Mouse (Mus musculus) embryonic facial prominence, embryonic 12.5 days (tissue): ENCODE measurements around the gene Cxxc4. TPM values are rescaled to one million over a fixed set of nuclear protein-coding genes. Genes with fewer than 3 reads are reported as not detected.
"Not testable (repeated sequence)": the region's sequence is repeated elsewhere in the genome, so short reads cannot be mapped to it uniquely, and the experiment has no call there.

Source experiments
- ATAC-seq: fragments of 200-750 bp; cut with Nextera tagmentation; 2 replicates; pipeline ENCODE4 v1.8.0; 2017; ENCODE audit not compliant: insufficient number of reproducible peaks, insufficient read depth, low FRiP score, low TSS enrichment
- H3K27ac ChIP-seq: fragments of 300-500 bp; sonication (generic); 2 replicates; pipeline ENCODE4 v1.5.1; 2016; ENCODE audit warnings: mild to moderate bottlenecking
- H3K27me3 ChIP-seq: fragments of 300-500 bp; sonication (generic); 2 replicates; pipeline ENCODE4 v1.6.1; 2016; ENCODE audit warnings: mild to moderate bottlenecking, moderate library complexity
- H3K36me3 ChIP-seq: fragments of 300-500 bp; sonication (generic); 2 replicates; pipeline ENCODE4 v1.6.1; 2016; ENCODE audit warnings: mild to moderate bottlenecking
- H3K4me1 ChIP-seq: fragments of 300-500 bp; sonication (generic); 2 replicates; pipeline ENCODE4 v1.6.1; 2016
- H3K4me2 ChIP-seq: fragments of 300-500 bp; sonication (generic); replicated peaks from 2 replicates; pipeline ENCODE4 v1.6.1; 2016; ENCODE audit warnings: mild to moderate bottlenecking, moderate library complexity
- H3K4me3 ChIP-seq: fragments of 300-500 bp; sonication (generic); 2 replicates; pipeline ENCODE4 v1.5.1; 2016; ENCODE audit warnings: mild to moderate bottlenecking
- H3K9ac ChIP-seq: fragments of 300-500 bp; sonication (generic); 2 replicates; pipeline ENCODE4 v1.6.1; 2016; ENCODE audit warnings: mild to moderate bottlenecking, moderate library complexity
- H3K9me3 ChIP-seq: fragments of 300-500 bp; sonication (generic); 2 replicates; pipeline ENCODE4 v1.6.1; 2016; ENCODE audit warnings: mild to moderate bottlenecking, moderate library complexity
- WGBS: fragments of 180-500 bp; shearing (Covaris S2); methylation state at CpG from one replicate; pipeline ENCODE4 v1.1.7; 2016; 5-methylcytosine and 5-hydroxymethylcytosine counted together
- polyA plus RNA-seq: library from polyadenylated mRNA; unstranded; fragments of >200 nt; fragmentation: Nextera tagmentation; extraction: Ambion mirVana; gene quantifications from 2 replicates; pipeline ENCODE4 v1.2.1, GENCODE M21; 2016

Cxxc4 gene
- 6.8 and 9.1 TPM in 2 replicates for polyA plus RNA-seq

- Histone ChIP-seq H3K27ac (peak within 1 kb of the TSS; percentile 87), H3K4me3 (peak within 1 kb of the TSS; percentile 48), H3K9me3 (no peaks in the 10 kb centered on the region), H3K4me1 (peaks cover 11% of the 10 kb centered on the region), H3K9ac (peak within 1 kb of the TSS; percentile 53), H3K4me2 (peak within 1 kb of the TSS; percentile 83), H3K36me3 (no peaks in the 10 kb centered on the region), H3K27me3 (no peaks in the 10 kb centered on the region)
- WGBS: 2% methylated on average over 6 of the region's 22 CpGs
- ATAC-seq: peak; percentile 61
These were observed at the start of gene Cxxc4 for GRCm38 (mm10) chr3:134236414-134237112. TSS of gene Cxxc4 (plus strand) at chr3:134236484.

- Histone ChIP-seq H3K4me2 (no peak overlapping the region), H3K36me3 (no peaks in the 10 kb centered on the region), H3K27me3 (no peaks in the 10 kb centered on the region), H3K9ac (no peak overlapping the region), H3K9me3 (no peaks in the 10 kb centered on the region), H3K4me1 (no peaks in the 10 kb centered on the region), H3K4me3 (no peak overlapping the region), H3K27ac (no peak overlapping the region)
- no peak for ATAC-seq
- WGBS: 68% methylated on average over 12 of the region's 12 CpGs
These were observed 47.0 kb upstream of the Cxxc4 start for GRCm38 (mm10) chr3:134188979-134189946.

- Histone ChIP-seq H3K36me3 (no peaks in the 10 kb centered on the region), H3K4me3 (no peak overlapping the region), H3K27me3 (no peaks in the 10 kb centered on the region), H3K4me2 (0 out of 2 replicates have a peak overlapping the region, but pooled peaks have one; percentile 20), H3K4me1 (no peaks in the 10 kb centered on the region), H3K9ac (no peak overlapping the region), H3K9me3 (no peaks in the 10 kb centered on the region), H3K27ac (no peak overlapping the region)
- ATAC-seq: peak; percentile 72
- WGBS: 60% methylated on average over 11 of the region's 11 CpGs
These were observed 46.2 kb upstream of the Cxxc4 start for GRCm38 (mm10) chr3:134190046-134190445.

GRCm38 (mm10) chr3:134199892-134200291 is 36.4 kb upstream of the Cxxc4 start:
- 56% methylated on average over 9 of the region's 9 CpGs for WGBS
- Histone ChIP-seq H3K27ac (no peak overlapping the region), H3K4me1 (0 out of 2 replicates have a peak, but pooled peaks cover 3% of the 10 kb centered on the region), H3K9ac (no peak overlapping the region), H3K4me3 (no peak overlapping the region), H3K27me3 (no peaks in the 10 kb centered on the region), H3K9me3 (no peaks in the 10 kb centered on the region), H3K4me2 (no peak overlapping the region), H3K36me3 (no peaks in the 10 kb centered on the region)
- no peak for ATAC-seq

GRCm38 (mm10) chr3:134206624-134207023 is 29.7 kb upstream of the Cxxc4 start:
- Histone ChIP-seq H3K9ac (no peak overlapping the region), H3K27ac (no peak overlapping the region), H3K4me1 (no peaks in the 10 kb centered on the region), H3K27me3 (no peaks in the 10 kb centered on the region), H3K36me3 (no peaks in the 10 kb centered on the region), H3K4me3 (no peak overlapping the region), H3K9me3 (no peaks in the 10 kb centered on the region), H3K4me2 (no peak overlapping the region)
- 81% methylated on average over 3 of the region's 3 CpGs for WGBS
- ATAC-seq: no peak

GRCm38 (mm10) chr3:134210950-134211349 is 25.3 kb upstream of the Cxxc4 start:
- no peaks in the 10 kb centered on the region for H3K27me3 ChIP-seq
- WGBS: 78% methylated on average over 6 of the region's 6 CpGs
- H3K4me2 ChIP-seq: no peak overlapping the region
- H3K9me3 ChIP-seq: no peaks in the 10 kb centered on the region
- no peak overlapping the region for H3K9ac ChIP-seq
- H3K36me3 ChIP-seq: no peaks in the 10 kb centered on the region
- no peaks in the 10 kb centered on the region for H3K4me1 ChIP-seq
- no peak overlapping the region for H3K4me3 ChIP-seq
- ATAC-seq: no peak
- no peak overlapping the region for H3K27ac ChIP-seq

- H3K27ac ChIP-seq, ATAC-seq, H3K4me3 ChIP-seq, H3K9me3 ChIP-seq, H3K9ac ChIP-seq, H3K4me2 ChIP-seq, H3K4me1 ChIP-seq, H3K36me3 ChIP-seq, H3K27me3 ChIP-seq: not testable (repeated sequence)
These were observed 16.4 kb upstream of the Cxxc4 start for GRCm38 (mm10) chr3:134219881-134220280.

- Histone ChIP-seq H3K4me3 (no peak overlapping the region), H3K36me3 (no peaks in the 10 kb centered on the region), H3K4me1 (no peaks in the 10 kb centered on the region), H3K4me2 (no peak overlapping the region), H3K27me3 (no peaks in the 10 kb centered on the region), H3K9me3 (no peaks in the 10 kb centered on the region), H3K9ac (no peak overlapping the region), H3K27ac (no peak overlapping the region)
- ATAC-seq: no peak
- 58% methylated on average over 2 of the region's 2 CpGs for WGBS
These were observed 15.3 kb upstream of the Cxxc4 start for GRCm38 (mm10) chr3:134221002-134221401.

- Histone ChIP-seq H3K9ac (no peak overlapping the region), H3K4me3 (no peak overlapping the region), H3K9me3 (no peaks in the 10 kb centered on the region), H3K4me1 (no peaks in the 10 kb centered on the region), H3K36me3 (no peaks in the 10 kb centered on the region), H3K27me3 (no peaks in the 10 kb centered on the region), H3K27ac (no peak overlapping the region), H3K4me2 (no peak overlapping the region)
- WGBS: 57% methylated on average over 1 of the region's 1 CpGs
- ATAC-seq: no peak
These were observed 13.7 kb upstream of the Cxxc4 start for GRCm38 (mm10) chr3:134222593-134222992.

GRCm38 (mm10) chr3:134223956-134224355 is 12.3 kb upstream of the Cxxc4 start:
- Histone ChIP-seq H3K9me3 (no peaks in the 10 kb centered on the region), H3K27ac (no peak overlapping the region), H3K27me3 (no peaks in the 10 kb centered on the region), H3K4me2 (no peak overlapping the region), H3K36me3 (no peaks in the 10 kb centered on the region), H3K9ac (no peak overlapping the region), H3K4me1 (no peaks in the 10 kb centered on the region), H3K4me3 (no peak overlapping the region)
- 66% methylated on average over 7 of the region's 7 CpGs for WGBS
- no peak for ATAC-seq

- Histone ChIP-seq H3K27me3 (no peaks in the 10 kb centered on the region), H3K4me2 (no peak overlapping the region), H3K9ac (no peak overlapping the region), H3K27ac (no peak overlapping the region), H3K4me3 (no peak overlapping the region), H3K9me3 (no peaks in the 10 kb centered on the region), H3K4me1 (no peaks in the 10 kb centered on the region), H3K36me3 (no peaks in the 10 kb centered on the region)
- no peak for ATAC-seq
- WGBS: 96% methylated on average over 3 of the region's 3 CpGs
These were observed 10.4 kb upstream of the Cxxc4 start for GRCm38 (mm10) chr3:134225928-134226327.

GRCm38 (mm10) chr3:134232753-134233152 is 3.5 kb upstream of the Cxxc4 start:
- WGBS: 81% methylated on average over 2 of the region's 2 CpGs

More at GRCm38 (mm10) chr3:134232753-134233152, 3.5 kb upstream of the Cxxc4 start:
- no peaks in the 10 kb centered on the region for H3K27me3 ChIP-seq
- no peak overlapping the region for H3K4me2 ChIP-seq
- H3K9ac ChIP-seq: no peak overlapping the region
- H3K4me3 ChIP-seq: no peak overlapping the region
- H3K9me3 ChIP-seq: no peaks in the 10 kb centered on the region
- no peak overlapping the region for H3K27ac ChIP-seq
- H3K4me1 ChIP-seq: peaks cover 3% of the 10 kb centered on the region; the same call in 1 of the 2 replicates
- no peak for ATAC-seq
- no peaks in the 10 kb centered on the region for H3K36me3 ChIP-seq
